Mouse (Mus musculus) bone marrow, adult 2 months (tissue): ENCODE results near the gene Zscan12. TPM values are rescaled to one million over a fixed set of nuclear protein-coding genes. Genes with fewer than 3 reads are reported as not detected.
"Not testable (repeated sequence)": the region's sequence is repeated elsewhere in the genome, so short reads cannot be mapped to it uniquely, and the experiment has no call there.

ENCODE experiments used
- H3K27ac ChIP-seq: fragments of 200-500 bp; 2 replicates; pipeline ENCODE4 v1.5.1; 2012; ENCODE audit warnings: low read depth, mild to moderate bottlenecking, control low read depth, inconsistent platforms, low read length; ENCODE audit not compliant: control insufficient read depth, poor library complexity, insufficient read depth
- H3K4me1 ChIP-seq: fragments of 200-500 bp; 2 replicates; pipeline ENCODE4 v1.6.1; 2011; ENCODE audit warnings: low read length; ENCODE audit not compliant: control insufficient read depth, insufficient read depth
- H3K4me3 ChIP-seq: fragments of 200-500 bp; replicated peaks from 2 replicates; pipeline ENCODE3; 2011; ENCODE audit warnings: mild to moderate bottlenecking, low read depth, low read length, control low read depth; ENCODE audit not compliant: control insufficient read depth
- CTCF ChIP-seq: fragments of 200-500 bp; IDR thresholded peaks from 2 replicates; pipeline ENCODE4 v1.5.1; 2011; ENCODE audit warnings: low read length, control low read depth; ENCODE audit not compliant: control insufficient read depth, insufficient read depth
- POLR2A ChIP-seq: fragments of 200-500 bp; IDR thresholded peaks from 2 replicates; pipeline ENCODE4 v1.6.1; 2011; ENCODE audit warnings: low read depth, mild to moderate bottlenecking, control low read depth, low read length, borderline replicate concordance; ENCODE audit not compliant: control insufficient read depth
- WGBS: fragments of 180-500 bp; shearing (Covaris S2); methylation state at CpG from one replicate; pipeline ENCODE4 v1.1.7; 2018; 5-methylcytosine and 5-hydroxymethylcytosine counted together
- polyA plus RNA-seq: library from polyadenylated mRNA; stranded (reverse); fragments of >200 nt; gene quantifications from 2 replicates; pipeline ENCODE4 v1.2.4, GENCODE M21; 2011; ENCODE audit warnings: low replicate concordance; ENCODE audit not compliant: missing spikeins, insufficient read depth, insufficient read length

Zscan12 gene
- polyA plus RNA-seq, 1 experiment, result 5.9 TPM

DNA sequence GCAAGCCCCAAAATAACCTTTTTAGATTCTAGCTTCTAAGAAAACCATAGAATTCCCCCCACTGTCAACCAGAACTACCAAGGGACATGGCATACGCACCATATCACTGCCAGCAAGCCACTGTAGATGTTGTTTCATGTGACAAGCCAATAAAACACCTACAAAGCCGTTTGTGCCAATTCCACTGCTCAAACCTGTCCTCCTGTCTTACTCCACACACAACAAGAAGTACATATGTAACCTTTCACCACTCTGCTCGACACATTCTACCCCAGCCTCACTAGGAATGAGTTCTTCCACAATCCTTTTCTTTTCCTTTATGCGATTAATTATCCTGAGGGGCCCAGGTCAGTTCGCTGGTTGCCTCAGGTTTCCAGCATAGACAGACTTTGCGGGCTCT is 33.0 kb downstream of the Zscan12 start:
- WGBS, result 92% methylated on average over 6 of the region's 6 CpGs
- H3K4me1 ChIP-seq, result no peaks in the 10 kb centered on the region
- no peak overlapping the region for H3K27ac ChIP-seq
- no peak for TF ChIP-seq CTCF
- TF ChIP-seq POLR2A, result no peak
- H3K4me3 ChIP-seq, result no peak overlapping the region

DNA sequence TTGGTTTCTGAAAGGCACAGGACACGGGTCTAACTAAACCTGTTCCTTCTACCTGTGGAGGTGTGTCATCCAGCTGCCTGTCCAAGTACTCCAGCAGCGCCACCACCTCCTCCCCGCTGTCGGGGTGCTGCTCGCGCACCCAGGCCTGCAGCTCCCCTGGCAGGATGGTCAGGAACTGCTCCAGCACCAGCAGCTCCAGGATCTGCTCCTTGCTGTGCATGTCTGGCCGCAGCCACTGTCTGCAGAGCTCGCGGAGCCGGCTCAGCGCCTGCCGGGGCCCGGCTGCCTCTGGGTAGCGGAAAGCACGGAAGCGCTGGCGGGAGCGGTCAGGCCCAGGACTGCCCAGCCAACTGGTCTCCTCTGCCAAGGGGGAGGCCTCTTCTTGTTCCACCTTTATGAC is 33.4 kb downstream of the Zscan12 start:
- not testable (repeated sequence) for H3K27ac ChIP-seq, H3K4me3 ChIP-seq, H3K4me1 ChIP-seq
- 95% methylated on average over 18 of the region's 18 CpGs for WGBS

DNA sequence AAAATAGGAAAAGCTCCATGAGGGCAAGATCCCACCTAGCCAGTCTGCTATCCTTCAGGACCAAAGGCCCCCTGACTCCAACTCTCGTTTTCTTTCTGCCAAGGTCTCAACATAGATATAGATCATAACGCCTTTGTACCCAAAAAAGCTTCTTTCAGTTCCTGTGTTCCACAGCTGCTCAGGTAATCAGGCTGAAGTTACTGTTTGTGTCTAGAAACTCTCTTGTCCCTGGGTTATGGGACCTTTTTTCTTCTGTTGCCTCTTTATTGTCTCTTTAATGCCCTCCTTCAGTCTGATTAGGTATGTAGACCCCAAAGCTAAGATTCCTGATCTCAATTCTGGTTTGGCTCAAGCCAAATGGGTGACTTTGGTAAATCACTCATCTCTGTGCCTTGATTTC is 34.9 kb downstream of the Zscan12 start:
- Histone ChIP-seq H3K4me1 (no peaks in the 10 kb centered on the region), H3K27ac (no peak overlapping the region), H3K4me3 (no peak overlapping the region)
- 69% methylated on average over 2 of the region's 2 CpGs for WGBS
- TF ChIP-seq POLR2A, result no peak
- TF ChIP-seq CTCF, result no peak

DNA sequence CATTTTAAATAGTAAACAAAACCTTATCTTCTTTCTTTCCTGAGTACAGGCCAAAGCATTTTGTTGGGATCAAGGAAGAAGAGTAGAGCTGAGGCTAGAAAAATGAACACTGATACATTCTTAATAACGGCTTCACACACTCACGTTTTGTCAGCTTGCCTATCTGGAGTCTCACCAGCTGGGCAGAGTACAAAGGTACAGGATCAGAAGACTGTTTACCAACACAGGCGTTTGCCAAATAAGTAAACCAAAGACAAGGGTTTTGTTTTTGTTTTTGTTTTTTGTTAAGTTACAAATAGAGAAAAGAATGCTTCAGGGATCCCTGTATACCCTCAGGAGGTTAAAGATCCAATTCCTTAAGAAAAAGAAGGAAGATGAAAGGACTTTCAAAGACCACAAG is 38.5 kb downstream of the Zscan12 start:
- no peak for TF ChIP-seq CTCF
- no peak for TF ChIP-seq POLR2A
- Histone ChIP-seq H3K27ac (no peak overlapping the region), H3K4me3 (no peak overlapping the region), H3K4me1 (no peaks in the 10 kb centered on the region)
- 79% methylated on average over 3 of the region's 3 CpGs for WGBS

DNA sequence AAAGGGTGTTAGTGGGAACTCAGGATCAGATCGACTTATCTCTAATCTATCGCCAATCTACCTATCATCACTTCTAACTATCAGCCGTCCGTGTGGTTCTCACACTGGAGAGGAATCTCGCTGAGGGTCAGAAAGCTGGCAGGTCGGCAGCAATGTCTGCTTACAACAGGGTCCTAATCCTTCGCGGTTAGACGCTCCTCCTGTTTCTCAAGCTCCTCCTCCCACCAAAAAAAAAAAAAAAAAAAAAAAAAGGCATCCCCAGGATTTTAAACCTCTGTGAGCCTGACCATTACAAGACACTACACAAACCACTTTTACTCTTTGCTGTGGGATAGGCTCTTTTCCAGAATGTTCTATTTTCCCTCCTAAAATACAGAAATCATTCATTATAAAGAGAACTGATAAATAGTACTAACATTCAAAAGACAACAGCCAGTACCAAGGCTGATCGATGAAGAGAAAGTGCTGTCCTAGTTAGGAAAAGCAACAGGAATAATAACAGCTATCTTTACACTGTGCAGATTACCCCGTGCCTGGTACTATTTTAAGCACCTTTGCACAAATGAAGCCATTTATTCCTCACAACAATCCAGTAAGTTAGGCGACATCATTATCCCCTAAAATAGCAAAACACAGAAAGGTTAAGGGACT is 39.1 kb downstream of the Zscan12 start:
- Histone ChIP-seq H3K4me3 (peak overlapping the region; percentile 91), H3K27ac (no peak overlapping the region), H3K4me1 (no peaks in the 10 kb centered on the region)
- WGBS, result 32% methylated on average over 12 of the region's 12 CpGs
- no peak for TF ChIP-seq POLR2A
- no peak for TF ChIP-seq CTCF

DNA sequence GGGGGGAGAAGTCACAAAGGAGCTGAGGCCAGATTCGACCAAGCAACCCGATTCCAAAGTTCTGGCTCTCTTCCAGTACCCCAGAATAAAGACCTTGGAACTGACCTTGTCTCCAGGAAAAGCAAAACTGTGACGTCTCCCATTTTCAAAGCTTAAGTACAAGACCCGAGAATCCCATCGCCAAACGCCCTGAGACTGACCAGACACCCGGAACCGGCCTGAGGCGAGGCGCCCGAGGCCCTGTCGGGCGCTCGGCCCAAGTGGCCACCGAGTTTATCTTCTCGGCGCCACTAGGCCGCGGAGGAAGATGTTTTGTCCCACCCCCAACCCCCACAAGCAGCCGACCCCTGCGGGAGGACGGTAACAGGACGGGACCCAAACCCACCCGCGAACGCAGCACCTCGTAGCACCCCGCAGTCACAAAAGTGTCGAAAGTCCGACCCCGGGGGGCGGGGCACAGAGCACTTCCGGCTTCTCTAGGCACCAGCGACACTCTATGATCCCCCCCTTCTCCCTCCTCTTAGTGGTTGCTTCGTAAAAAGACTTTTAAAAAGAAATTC is 39.7 kb downstream of the Zscan12 start, which contains the start of gene Zkscan3:
Zkscan3 (minus strand) TSS at position 469 of the 560 bp plus-strand sequence.
- peak; percentile 82; the same call in 1 of the 2 replicates for TF ChIP-seq POLR2A
- no peak; the same call in 1 of the 2 replicates for TF ChIP-seq CTCF
- H3K27ac ChIP-seq, result peak within 1 kb of the TSS; percentile 52
- peak within 1 kb of the TSS; percentile 91 for H3K4me3 ChIP-seq
- no peaks in the 10 kb centered on the region for H3K4me1 ChIP-seq
- WGBS, result under 1% methylated on average over 35 of the region's 35 CpGs

DNA sequence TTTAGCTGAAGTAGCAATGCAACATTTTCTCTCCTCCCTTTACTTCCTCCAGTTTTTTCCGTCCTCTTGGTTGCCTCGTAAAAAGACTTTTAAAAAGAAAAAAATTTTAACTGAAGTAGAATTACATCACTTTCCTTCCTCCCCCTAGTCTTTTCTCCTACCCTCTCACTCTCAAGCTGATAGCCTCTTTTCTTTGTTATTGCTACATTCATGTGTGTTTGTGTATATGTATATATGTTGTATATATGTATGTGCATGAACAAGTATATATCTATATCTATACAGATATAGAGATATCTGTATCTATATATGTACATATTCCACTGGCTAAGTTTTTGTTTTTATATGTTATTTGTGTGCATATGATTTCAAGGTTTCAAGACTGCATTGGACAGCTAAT is 40.2 kb downstream of the Zscan12 start:
- no peak overlapping the region for H3K27ac ChIP-seq
- no peak for TF ChIP-seq POLR2A
- TF ChIP-seq CTCF, result no peak
- 0% methylated on average over 2 of the region's 2 CpGs for WGBS
- H3K4me1 ChIP-seq, result no peaks in the 10 kb centered on the region
- H3K4me3 ChIP-seq, result peak overlapping the region; percentile 91

DNA sequence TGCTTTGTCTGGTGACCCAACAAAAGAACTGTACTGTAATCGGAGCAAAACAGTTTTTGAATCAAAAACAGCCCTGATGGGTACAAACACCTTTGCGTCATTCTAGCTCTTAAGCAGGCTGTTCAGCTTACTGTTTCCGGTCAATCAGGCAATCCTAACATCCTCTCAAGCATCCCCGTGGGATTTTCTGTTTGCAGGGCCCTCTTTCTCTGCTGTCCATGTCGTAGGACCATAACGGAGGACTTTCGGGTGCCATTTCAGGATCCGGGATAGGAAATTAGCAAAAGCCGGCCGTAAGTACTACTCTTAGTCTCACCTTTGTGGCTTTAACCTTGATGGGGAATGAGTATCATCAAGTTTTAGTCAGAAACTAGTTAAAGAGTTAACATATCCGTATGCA is 44.7 kb downstream of the Zscan12 start:
- 84% methylated on average over 11 of the region's 11 CpGs for WGBS
- H3K27ac ChIP-seq, result no peak overlapping the region
- no peak overlapping the region for H3K4me3 ChIP-seq
- TF ChIP-seq POLR2A, result no peak
- no peak for TF ChIP-seq CTCF
- no peaks in the 10 kb centered on the region for H3K4me1 ChIP-seq

DNA sequence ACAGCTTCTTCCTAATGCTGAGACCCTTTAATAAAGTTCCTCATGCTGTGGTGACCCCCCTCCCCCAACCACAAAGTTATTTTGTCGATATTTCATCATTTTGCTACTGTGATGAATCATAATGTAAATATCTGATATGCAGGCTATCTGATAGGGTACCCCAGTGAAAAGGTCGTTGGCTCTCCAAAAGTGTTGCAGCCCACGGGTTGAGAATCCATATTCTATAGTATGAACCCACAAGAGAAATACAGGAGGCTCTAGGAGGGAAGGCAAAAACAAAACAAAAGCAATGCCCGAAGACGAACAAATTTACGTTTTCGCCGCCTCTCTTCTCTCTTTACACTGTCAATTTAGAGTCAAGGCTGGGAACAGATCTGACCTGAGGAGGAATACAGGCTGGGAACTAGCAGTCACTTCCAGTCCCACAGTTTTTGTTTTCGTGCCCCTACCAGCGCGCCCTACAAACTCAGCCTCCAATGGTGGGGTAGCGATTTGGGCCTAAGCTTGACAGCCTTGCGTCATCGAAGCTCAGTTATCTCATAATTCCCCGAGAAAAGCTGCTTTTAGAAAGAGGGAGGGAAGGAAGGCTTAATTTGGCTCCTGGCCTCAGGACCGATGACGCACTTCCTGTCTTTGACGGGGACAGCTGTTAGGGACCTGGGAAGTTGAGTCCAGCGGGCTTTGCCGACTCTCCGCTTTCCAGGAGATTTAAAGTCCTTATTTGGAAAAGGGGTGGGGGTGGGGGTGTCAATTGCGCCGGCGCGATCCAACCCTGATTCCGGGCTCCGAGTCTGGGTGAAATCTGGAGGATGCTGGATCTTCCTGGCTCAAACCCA is 45.6 kb downstream of the Zscan12 start:
- Histone ChIP-seq H3K27ac (no peak overlapping the region), H3K4me3 (peak overlapping the region; percentile 66), H3K4me1 (no peaks in the 10 kb centered on the region)
- WGBS, result 4% methylated on average over 27 of the region's 27 CpGs
- TF ChIP-seq POLR2A (no peak), CTCF (no peak)
